Mouse (Mus musculus): ENCODE data around the gene Gm26661.

DNA sequence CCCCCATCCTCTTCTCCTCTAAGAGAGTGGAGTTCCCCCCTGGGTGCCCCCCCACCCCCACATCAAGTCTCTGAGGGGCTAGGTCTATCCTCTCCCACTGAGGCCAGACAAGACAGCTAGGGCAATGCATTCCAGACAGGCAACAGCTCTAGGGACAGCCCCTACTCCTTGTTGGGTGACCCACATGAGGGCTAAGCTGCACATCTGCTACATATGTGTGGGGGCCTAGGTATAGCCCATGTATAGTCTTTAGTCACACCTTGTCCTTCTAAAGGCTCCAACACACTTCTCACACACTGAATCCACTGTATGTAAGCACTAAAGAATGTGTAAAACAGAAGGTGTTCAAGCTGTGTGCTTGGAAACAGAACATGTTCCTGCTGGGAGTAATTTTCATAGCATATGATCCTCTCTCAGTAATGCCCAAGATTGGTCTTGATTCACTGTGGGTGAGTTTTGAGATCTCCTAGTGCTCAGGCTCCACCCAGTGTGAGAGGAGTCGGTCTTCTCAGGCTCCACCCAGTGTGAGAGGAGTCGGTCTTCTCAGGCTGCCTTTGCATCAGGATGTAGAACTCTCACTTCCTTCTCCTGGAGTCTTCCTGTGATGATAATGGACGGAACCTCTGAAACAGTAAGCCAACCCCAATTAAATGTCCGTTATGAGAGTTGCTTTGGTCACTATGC is 12.6 kb downstream of the Gm26661 start:
- TF ChIP-seq CTCF (IDR thresholded peaks at IDR 0.05; ENCODE audit: low read depth) (no peak), EP300 (optimal IDR thresholded peaks at IDR 0.05) (no peak)

Measured in stomach, postnatal 0 days (tissue).